Mouse (Mus musculus) MN1 (cell line): ENCODE results near the gene Suclg2.
"Not testable (repeated sequence)": the region's sequence is repeated elsewhere in the genome, so short reads cannot be mapped to it uniquely, and the experiment has no call there.

Experiments used
- DNase-seq: peaks from one replicate; pipeline ENCODE4 v3.0.0-alpha.2; 2016; ENCODE audit warnings: low spot score

Gene Suclg2

DNA sequence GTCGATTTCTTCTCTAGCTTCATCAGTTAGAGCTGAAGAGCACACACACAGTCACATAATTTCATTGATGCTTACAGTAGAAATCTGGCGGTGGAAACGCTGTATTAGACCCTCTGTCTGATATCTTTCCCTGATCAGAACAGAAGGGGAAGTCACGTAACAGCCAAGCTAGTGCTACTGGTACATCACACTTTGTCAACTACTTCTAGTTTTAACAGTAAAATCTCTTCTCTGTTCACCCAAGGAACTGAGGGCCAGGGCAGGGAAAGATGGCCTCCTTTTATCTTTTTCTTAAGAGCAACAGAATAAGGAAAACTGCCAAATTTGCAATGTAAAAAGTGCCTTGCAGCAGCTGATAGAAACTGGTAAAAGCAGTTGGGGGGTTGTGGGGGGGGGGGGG is 97.8 kb downstream of the Suclg2 start:
- no peak for DNase-seq

DNA sequence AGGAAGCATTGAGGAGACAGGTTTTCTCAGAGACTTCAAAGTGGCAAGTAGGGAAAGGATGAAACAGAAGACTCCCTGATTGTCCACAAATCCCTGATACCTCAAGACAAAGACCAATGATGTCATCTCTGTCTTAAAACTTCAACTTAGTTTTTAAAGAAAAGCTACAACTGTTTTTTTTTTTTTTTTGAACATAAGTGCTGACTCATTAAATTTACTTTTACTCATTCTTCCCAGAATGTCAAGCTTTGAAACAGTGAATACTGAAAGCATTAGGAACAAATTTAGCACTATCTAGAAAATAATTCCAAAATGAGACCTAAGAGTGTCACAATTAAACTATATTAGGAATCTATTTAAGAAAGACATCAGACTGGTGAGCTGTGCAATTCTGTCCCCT is 98.8 kb downstream of the Suclg2 start:
- DNase-seq = no peak

DNA sequence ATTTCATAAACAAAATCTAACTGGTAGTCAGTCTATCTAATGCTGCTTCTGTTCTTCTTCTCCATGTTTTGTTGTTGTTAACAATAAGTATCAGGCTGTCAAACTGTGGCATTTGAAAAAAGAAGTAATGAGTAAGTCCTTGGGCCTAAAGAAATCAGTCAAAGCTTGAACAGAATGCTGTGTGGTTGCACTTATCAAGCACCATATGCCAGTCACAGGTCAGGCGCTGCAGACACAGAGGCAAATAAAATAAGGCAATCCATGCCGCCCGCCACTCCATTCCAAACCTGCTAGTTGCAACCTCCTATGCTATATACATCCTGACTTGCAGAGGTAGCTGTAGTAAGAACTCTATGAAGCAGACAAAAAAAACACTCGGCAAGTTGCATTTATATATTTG is 100.2 kb downstream of the Suclg2 start:
- no peak for DNase-seq

DNA sequence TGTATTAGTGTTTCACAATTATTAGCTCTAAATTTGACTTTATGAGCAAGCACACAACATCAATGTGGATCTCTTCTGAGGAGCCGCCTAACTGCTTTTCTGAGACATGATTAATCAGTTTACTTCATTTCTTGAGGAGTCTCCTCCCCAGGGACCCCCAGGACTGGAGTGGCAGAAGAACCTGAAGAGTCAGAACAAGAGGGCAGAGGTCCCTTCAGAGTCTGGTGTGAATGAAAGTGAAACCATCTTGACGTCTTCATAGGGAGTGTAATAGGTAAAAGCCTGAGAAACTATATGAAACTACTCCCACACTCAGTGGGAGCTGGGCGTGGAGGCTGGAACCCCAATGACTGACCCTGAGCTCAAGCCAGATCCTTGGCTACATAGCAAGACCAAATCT is 105.4 kb downstream of the Suclg2 start:
- no peak for DNase-seq

DNA sequence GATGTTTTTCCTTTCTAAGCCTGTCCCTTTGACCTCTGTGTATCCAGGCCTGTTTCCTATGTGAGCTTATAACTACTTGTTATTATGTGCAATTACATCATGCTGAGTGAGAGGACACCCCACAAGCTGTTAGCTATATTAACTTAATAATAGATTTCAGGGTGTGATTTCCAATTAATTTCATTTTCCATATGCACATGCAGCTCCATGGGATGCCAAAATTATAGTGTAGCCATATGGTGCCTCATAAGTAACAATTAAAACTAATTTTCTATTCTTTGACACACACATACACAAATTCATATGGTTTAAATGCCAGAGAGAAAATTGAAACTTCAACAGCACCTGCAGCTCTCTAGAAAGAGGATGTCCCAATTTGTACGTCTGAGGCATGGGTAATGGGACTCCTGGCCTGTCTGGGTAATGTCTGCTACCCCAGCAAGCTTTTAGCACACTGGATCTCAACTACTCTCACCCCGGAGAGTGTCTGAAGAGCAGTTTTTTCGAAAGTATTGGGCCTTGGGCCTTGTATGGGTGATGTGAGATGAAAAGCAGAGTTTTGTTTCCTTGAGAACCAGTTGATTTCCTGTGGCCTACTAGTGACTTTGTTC is 106.1 kb downstream of the Suclg2 start:
- DNase-seq = no peak

DNA sequence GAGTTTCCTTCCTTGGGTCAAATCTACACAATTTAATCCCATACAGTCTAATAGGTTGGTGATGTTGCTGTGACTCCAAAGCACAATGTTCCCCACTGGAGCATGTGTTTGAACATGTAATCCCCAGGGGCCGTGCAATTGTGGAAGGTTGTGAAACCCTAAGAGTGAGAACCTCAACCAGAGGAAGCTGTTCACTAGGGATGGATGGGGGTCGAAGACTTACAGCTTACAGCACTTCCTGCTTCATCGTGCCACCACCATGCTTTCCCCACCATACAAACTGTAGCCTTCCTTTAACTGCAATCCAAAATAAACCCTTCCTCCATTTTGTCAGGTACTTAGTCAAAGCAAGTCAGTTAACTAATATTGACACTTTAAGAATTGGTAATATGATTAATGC is 107.5 kb downstream of the Suclg2 start:
- DNase-seq = no peak

DNA sequence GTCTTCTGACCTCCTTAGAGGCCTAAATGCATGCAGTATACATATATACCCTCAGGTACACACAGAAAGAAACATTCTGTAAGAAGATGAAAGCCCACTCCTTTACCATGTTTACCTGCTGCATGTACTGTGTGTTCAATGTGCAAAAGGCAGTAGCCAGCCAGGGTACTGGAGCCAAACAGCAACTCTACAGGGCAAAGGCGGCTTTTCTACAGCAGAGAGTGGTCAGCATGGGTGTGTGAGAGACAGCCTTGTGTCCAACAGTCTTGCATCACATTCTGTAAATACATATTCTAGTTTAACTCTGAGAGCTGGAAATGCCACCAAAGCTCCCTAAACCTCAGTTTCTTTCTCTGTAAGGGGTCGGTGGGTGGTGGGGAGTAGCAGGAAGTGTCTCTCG is 110.5 kb downstream of the Suclg2 start:
- no peak for DNase-seq

DNA sequence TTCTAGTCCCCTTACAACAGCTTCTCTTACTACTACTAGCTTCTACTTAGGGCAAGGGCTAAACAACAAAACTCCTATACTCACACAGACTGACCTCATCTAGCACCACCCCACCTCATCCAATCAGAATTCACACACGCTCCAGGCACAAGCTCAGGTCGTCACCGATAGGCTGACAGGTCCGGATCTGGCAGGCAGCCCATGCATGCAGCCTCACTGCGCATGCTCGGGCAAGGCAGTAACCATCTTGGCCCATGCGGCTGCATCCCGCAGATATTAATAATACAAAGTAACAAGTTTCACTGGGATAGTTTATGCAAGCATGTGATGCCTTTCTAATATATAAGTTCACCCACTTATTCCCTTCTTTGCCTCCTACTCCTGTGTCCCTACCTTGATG is 117.9 kb downstream of the Suclg2 start:
- DNase-seq = not testable (repeated sequence)

DNA sequence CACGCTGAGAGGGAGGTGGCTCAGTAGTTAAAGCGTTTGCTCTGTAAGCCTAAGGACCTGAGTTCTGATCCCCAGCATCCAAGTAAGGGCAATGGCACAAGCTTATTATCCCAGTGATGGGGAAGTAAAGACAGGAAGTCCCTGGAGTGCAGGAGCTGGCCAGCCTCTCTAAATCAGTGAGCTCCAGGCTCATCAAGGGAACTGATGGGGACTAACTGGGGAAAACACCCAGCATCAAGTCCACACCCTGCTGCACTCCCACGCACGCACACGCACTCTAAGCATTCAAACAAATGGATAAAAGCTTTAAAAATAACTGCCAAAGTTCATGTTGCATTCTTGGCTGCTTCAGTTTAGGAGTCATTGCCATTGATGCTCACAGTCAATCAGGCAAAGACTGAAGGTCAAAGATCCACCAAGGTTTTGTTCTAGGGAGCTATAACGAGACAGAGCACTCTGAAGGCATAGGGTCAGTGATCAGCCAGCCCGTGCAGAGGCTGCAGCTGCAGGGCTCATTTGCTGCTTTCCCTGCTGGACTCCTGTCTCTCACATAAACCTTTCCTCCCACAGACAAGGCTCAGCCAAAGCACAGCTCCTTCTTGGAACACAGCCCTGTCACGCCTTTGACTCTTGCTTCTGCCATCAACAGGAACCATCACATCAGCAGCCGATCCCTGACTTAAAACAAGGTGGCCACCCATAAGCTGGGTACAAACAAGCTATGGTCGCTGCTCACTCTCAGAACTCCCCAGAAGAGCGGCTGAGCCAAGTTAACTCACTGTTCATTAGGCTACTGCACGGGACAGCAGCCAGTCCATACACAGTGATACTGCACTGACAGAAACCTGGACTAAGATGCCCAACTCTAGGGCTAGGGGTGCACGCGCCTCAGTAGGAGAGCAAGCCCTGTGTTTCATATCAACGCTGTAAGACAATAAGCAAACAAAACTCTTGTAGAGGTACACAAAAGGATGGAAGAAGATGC is 121.5 kb downstream of the Suclg2 start:
- no peak for DNase-seq

DNA sequence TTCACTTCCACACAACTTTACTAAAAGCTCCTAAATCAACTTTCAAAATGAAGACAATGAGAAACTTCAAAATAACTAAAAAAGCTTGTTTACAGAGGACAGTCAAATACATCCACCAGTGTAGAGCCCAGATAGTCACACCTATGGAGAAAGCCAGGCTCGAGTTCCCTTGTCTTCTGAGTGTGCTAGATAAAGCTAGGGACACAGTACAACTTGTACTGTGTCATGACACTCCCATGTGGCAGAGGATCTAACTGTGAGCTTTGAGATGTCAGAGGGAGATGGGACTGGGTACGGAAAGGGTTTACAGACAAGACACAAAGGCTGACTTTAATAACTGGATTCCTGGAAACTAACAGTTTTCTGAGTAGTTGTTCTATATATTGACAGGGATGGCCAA is 122.7 kb downstream of the Suclg2 start:
- DNase-seq = no peak

DNA sequence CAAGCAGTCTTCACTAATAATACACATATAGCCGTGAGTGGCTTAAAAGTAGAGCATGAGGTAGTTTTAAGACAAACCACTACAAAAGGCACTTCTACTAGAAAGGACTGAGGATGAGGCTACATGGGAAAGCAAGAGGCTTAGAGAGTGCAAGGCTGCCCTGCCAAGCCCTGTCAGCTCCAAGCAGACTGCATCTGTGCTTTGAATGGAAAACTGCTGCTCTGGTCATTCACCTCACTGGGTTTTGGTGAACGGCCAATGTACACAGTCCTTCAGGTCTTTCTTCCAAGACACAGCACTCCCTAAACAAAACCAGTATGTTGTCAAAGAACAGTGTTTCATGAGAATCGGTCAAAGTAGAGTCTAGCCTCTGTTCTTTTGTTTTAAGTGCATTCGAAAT is 124.4 kb downstream of the Suclg2 start:
- no peak for DNase-seq

DNA sequence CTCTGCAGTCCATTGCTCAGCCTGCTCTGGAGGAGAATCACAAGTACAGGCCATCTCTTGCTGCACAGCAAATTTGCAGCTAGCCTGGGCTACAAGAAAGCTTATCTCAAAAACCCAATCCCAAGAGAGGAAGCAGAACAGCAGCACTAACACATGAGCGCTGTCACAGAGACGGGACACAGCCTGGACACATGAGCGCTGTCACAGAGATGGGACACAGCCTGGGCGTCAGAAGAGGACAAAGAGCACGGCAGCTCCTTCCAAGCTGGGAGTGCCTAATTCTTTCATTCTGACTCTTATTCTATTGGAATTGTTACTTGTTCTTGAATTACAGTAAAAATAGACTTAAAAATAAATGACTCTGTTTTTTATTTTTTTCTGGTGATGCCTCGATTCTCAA is 126.2 kb downstream of the Suclg2 start:
- DNase-seq = no peak

DNA sequence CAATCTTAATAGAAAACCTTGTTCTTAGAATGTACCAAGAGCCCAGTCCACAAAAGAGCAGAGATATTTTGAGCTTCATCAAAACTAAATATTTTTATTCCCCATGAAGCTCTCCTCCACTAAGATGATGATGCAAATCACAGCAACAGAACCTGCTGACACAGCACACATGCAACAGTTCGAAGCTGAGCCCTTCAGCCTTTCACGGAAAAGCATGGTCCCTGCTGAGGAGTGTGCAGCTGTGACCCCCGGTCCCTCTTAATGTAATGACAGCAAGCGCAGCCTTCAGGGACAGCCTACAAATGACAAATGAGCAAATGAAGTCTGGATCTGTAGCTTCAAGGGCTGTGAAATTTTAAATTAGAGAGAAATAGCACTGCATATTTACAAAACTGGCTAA is 128.1 kb downstream of the Suclg2 start:
- DNase-seq = no peak

DNA sequence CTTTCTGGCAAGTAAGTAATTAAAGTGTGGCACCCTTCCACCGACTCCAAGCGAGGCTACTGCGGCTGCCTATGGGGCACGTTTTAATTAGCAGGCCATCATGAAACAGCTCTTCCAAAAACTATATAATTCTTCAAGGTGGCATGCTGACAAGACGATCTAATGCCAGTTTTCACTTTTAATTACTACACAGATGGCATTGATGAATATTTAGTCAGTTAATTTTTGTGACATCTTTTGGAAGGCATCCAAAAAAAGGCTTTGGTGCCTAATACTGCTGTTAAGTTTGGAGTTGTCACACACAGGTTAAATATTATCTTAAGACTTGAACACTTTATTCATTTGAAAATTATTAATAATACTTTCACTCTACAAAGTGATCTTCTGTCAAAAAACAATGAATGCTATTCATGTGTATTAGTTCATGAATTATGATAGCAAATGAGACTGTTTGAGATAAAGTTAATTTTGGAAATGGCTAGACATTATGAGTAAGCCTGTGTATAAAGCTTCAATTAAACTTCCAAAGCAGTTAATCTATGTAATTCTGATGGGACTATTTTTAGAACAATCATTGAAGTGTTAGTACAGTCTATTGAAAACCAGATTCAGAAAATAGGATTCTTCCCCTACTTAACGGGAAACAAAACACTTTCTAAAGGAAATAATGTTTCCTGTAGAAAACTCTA is 131.3 kb downstream of the Suclg2 start:
- no peak for DNase-seq

DNA sequence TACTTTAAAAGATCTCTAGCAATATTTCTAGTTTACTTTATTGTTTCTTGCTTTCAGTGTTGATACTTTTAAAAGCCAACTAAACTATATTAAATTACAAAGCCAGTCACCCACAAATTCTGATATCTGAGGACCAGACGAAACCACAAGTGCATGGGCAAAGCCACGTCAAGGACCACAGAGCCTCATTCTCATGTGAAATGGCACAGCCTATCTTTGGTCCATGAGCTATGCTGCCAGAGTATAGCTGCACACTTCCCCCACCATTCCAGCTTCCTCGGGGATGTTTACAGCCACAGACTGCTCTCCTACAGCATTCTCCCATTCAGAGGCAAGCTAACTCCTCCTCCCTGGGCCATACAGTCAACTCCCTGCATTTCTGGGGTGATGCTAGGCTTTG is 136.7 kb downstream of the Suclg2 start:
- DNase-seq = no peak

DNA sequence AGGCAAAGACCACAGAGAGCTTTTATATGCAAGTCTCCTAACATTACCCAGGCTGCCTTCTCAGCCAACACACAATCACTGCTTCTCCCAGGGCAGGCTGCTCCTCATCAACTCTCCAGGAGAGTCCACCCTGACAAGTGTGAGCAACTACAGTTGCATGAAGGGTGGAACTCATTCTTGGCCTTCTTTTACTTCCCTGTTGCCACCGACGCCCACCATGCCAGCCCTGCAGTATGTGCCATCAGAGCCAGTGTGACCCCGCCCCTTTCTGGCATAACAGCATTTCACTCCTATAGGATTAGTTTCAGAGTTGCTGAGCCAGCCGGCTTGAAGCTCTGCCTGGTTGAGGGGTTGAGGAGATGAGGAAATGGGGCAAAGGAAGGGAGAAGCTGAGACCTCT is 138.8 kb downstream of the Suclg2 start:
- DNase-seq = no peak

DNA sequence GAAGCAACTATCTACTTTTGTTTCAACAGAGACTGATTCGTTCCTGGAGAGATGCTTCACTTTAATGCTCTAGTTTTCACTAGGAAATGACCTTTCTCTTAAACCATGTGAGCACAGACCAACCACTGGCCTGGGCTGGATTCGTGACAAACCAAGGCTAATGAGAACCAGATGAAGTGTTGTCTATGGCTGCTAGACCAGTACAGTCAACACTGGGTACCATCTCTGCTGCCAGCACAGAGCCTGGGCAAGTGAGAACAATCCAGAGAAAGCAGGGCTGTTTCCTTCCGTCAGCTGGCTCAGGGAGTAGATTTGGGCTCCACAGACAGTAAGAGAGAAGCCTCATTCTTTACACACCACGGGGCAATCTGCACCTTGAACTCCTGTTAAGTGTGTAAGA is 143.1 kb downstream of the Suclg2 start:
- DNase-seq = no peak

DNA sequence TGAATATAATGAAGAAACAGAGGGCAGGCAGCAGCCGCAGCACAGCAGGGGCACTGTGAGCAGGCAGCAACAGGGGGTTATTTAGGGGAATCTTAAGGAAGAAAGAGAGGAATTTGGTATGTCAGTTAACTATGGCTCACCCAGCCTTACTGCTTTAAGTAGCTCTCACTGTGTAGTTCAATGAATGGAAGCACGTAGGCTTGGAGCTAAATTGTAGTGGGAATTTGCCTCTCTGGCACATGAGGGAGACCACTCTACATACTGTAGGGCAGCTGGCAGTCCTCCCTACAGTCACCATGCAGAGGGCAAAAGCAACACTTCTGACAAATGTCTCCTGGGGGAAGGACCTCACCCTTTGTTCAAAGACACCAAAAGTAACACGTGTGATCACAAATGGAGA is 143.7 kb downstream of the Suclg2 start:
- no peak for DNase-seq

DNA sequence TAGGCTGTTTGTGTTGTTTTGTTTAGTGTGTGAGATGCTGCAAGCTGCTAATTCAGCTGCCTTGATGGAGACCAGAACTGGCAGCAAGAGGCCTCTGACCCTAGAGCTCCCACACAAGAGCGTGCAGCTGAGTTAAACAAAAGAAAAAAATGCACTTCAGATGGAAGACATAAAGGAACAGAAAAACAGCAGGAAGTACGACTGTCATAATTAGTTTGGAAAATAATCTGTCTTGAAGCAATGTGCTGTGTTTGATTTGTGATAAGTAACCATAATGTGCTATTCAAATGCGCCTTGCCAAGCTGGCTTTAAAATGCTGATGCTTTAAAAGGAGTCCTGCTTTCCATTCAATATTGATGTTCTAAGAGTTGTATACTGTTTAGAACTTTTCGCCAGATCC is 144.2 kb downstream of the Suclg2 start:
- DNase-seq = peak; percentile 55

DNA sequence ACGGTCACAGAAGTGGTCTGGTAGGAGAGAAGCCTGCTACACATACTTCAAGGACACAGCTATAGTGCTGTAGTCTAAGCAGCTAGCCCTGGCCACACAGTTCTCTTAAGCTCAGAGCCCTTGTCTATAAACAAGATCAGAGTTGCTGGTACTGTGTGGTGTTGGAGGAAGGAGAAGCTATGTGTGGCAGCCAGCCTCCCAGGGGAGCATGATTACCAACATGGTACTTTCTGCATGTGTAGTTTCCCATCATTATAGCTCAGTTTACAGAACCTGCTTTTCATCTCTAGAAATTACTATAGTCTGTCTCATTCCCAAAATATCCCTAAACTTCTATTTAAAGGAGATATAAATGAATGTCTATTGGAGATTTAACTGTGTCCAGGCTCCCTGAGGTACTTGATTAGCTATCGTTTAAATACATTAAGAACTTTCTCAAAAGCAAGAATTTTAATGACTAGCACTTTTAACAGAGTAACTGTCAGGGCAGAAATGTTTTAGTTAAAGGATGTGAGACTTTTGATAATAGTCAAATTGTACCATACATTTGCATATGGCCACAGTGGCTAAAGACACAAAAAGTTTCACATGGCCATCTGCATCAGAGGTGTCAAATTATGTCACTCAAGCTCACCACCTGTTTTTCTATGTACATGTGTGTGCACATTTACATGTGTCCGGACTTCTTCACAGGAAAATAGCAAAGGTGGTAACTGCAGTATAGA is 145.4 kb downstream of the Suclg2 start:
- no peak for DNase-seq

DNA sequence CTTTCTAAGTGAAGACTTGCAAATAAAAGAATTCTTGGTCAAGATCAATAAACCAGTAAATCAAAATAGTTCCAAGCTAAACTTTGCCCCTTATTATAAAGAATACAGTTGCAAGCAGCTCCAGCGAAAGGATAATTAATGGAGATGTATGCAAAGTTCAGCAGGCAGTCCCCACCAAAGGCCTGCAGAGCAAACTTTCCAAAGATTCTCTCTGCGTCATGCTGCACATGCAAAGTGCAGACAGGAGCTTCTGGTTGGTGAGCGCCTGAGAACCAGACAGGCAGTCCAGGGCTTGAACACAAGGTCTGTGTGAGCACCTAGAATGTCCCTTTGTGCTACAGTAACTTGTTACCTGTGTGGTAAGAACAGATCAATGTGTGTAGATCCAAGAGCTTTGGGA is 147.0 kb downstream of the Suclg2 start:
- no peak for DNase-seq

DNA sequence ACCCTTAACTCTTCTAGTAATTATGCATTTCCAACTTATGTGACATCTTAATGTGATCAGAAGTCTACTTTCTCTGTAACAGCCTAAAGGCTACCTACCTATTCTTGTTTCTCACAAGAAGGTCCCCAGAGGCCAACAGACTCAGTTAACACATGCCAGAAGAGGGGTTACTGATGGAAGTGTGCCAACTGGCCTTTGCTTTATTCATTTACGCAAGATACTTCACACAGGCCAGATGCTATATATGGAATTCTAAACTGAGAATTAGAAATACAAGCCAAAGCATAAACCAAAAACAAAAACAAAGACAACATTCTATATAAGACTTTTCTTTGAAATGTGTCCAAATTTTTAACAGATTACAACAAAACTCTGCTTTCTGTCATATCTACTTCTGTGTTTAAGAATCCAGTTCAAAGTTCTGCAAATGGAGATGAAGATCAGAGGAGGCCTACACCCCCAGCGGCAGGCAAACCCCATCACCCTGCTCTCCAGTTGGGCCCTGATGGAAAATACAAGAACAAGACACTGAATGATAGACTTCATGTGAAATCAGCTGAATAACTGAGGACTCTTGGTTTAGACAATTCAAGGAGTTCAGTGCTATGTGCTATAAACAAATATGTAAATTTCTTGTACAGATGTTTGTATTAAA is 155.1 kb downstream of the Suclg2 start:
- no peak for DNase-seq
